Mouse (Mus musculus): ENCODE results near the gene Thsd7b.

DNA sequence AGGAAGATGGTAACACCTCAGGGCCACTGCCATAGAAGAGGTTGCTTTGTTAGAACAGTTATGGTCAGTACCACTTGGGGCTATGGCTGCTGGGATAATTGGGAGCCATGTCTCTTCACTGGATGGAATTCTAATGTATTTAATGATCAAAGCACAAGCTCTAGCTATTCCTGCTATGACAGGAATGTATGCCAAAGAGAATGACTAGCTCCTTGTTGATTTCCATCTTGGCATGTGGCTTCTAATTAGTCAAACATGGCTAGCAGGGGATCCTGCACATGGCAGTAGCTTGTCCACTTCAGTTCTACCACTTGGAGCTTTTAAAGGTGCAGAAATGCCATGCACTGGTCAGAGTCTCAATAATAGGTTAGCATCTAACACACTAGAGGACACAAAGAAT, 781.9 kb downstream of the Thsd7b start:
- no peak for TF ChIP-seq POLR2A (IDR thresholded peaks at IDR 0.05; ENCODE audit: borderline replicate concordance, low read depth, low read length)
- TF ChIP-seq CTCF (IDR thresholded peaks at IDR 0.05; ENCODE audit: low read depth, low read length), result no peak
